Mouse (Mus musculus) forebrain, embryonic 11.5 days (tissue): ENCODE results near the gene Stx1a. TPM values are rescaled to one million over a fixed set of nuclear protein-coding genes. Genes with fewer than 3 reads are reported as not detected.

Source experiments
- ATAC-seq: fragments of 200-750 bp; cut with Nextera tagmentation; replicated peaks from 2 replicates; pipeline ENCODE4 v1.8.0; 2017; ENCODE audit warnings: moderate TSS enrichment; ENCODE audit not compliant: low FRiP score
- DNase-seq: peaks from one replicate; pipeline ENCODE4 v3.0.0-alpha.2; 2017; ENCODE audit warnings: low spot score
- H3K27ac ChIP-seq: fragments of 300-500 bp; sonication (generic); 2 replicates; pipeline ENCODE4 v1.5.1; 2014; ENCODE audit warnings: low read depth, low read length
- H3K27me3 ChIP-seq: fragments of 300-500 bp; sonication (generic); 2 replicates; pipeline ENCODE4 v1.6.1; 2014; ENCODE audit warnings: mild to moderate bottlenecking, low read length, mixed read lengths; ENCODE audit not compliant: control insufficient read depth, insufficient read depth
- H3K36me3 ChIP-seq: fragments of 300-500 bp; sonication (generic); 2 replicates; pipeline ENCODE4 v1.6.1; 2014; ENCODE audit warnings: mild to moderate bottlenecking, low read length, moderate library complexity, mixed read lengths; ENCODE audit not compliant: control insufficient read depth, insufficient read depth
- H3K4me1 ChIP-seq: fragments of 300-500 bp; sonication (generic); replicated peaks from 2 replicates; pipeline ENCODE4 v1.6.1; 2014; ENCODE audit warnings: low read length, mixed read lengths; ENCODE audit not compliant: control insufficient read depth, insufficient read depth
- H3K4me2 ChIP-seq: fragments of 300-500 bp; sonication (generic); 2 replicates; pipeline ENCODE4 v1.6.1; 2014; ENCODE audit warnings: low read depth, mild to moderate bottlenecking, low read length, moderate library complexity, mixed read lengths; ENCODE audit not compliant: severe bottlenecking
- H3K4me3 ChIP-seq: fragments of 300-500 bp; sonication (generic); 2 replicates; pipeline ENCODE4 v1.5.1; 2014; ENCODE audit warnings: low read depth, low read length
- H3K9ac ChIP-seq: fragments of 300-500 bp; sonication (generic); 2 replicates; pipeline ENCODE4 v1.6.1; 2014; ENCODE audit warnings: low read length
- H3K9me3 ChIP-seq: fragments of 300-500 bp; sonication (generic); 2 replicates; pipeline ENCODE4 v1.6.1; 2016; ENCODE audit warnings: low read length, mixed read lengths; ENCODE audit not compliant: control insufficient read depth
- WGBS: fragments of 180-500 bp; shearing (Covaris S2); extraction: QIAGEN DNeasy Blood & Tissue Kit; methylation state at CpG from one replicate; pipeline ENCODE4 v1.1.7; 2014; 5-methylcytosine and 5-hydroxymethylcytosine counted together
- polyA plus RNA-seq: library from polyadenylated mRNA; unstranded; fragments of >200 nt; fragmentation: Nextera tagmentation; extraction: Ambion mirVana; gene quantifications from 2 replicates; pipeline ENCODE4 v1.2.1, GENCODE M21; 2014

Gene Stx1a
- polyA plus RNA-seq, 1 experiment from 2014 or later = 11.2 TPM

- Histone ChIP-seq H3K27me3 (peaks cover 36% of the 10 kb centered on the region), H3K27ac (no peak overlapping the region), H3K4me3 (no peak overlapping the region), H3K4me1 (peaks cover 6% of the 10 kb centered on the region; the same call in 1 of the 2 replicates), H3K4me2 (no peak overlapping the region), H3K36me3 (no peaks in the 10 kb centered on the region), H3K9ac (no peak overlapping the region), H3K9me3 (no peaks in the 10 kb centered on the region)
- 55% methylated on average over 1 of the region's 1 CpGs for WGBS
- DNase-seq (no peak), ATAC-seq (no peak)
Observed at GRCm38 (mm10) chr5:134983111-134983510, 40.2 kb upstream of the Stx1a start.

- Histone ChIP-seq H3K9me3 (no peaks in the 10 kb centered on the region), H3K4me2 (no peak overlapping the region), H3K27me3 (peaks cover 36% of the 10 kb centered on the region), H3K36me3 (no peaks in the 10 kb centered on the region), H3K4me1 (peaks cover 6% of the 10 kb centered on the region; the same call in 1 of the 2 replicates), H3K4me3 (no peak overlapping the region), H3K9ac (no peak overlapping the region), H3K27ac (no peak overlapping the region)
- DNase-seq (no peak), ATAC-seq (no peak)
- WGBS = 13% methylated on average over 3 of the region's 3 CpGs
Observed at GRCm38 (mm10) chr5:134983771-134984170, 39.5 kb upstream of the Stx1a start.

GRCm38 (mm10) chr5:134985633-134986297 is 37.5 kb upstream of the Stx1a start, which contains the start of gene Cldn3:
TSS of gene Cldn3 (plus strand) at chr5:134986214.
- ATAC-seq (peak; percentile 56), DNase-seq (peak; percentile 59)
- Histone ChIP-seq H3K4me2 (peak within 1 kb of the TSS; percentile 31; the same call in 1 of the 2 replicates), H3K4me1 (peaks cover 6% of the 10 kb centered on the region; the same call in 1 of the 2 replicates), H3K4me3 (peak within 1 kb of the TSS; percentile 21), H3K36me3 (no peaks in the 10 kb centered on the region), H3K9me3 (no peaks in the 10 kb centered on the region), H3K27ac (no peak within 1 kb of the TSS), H3K27me3 (peaks cover 36% of the 10 kb centered on the region), H3K9ac (no peak within 1 kb of the TSS)
- 1% methylated on average over 25 of the region's 25 CpGs for WGBS

DNA sequence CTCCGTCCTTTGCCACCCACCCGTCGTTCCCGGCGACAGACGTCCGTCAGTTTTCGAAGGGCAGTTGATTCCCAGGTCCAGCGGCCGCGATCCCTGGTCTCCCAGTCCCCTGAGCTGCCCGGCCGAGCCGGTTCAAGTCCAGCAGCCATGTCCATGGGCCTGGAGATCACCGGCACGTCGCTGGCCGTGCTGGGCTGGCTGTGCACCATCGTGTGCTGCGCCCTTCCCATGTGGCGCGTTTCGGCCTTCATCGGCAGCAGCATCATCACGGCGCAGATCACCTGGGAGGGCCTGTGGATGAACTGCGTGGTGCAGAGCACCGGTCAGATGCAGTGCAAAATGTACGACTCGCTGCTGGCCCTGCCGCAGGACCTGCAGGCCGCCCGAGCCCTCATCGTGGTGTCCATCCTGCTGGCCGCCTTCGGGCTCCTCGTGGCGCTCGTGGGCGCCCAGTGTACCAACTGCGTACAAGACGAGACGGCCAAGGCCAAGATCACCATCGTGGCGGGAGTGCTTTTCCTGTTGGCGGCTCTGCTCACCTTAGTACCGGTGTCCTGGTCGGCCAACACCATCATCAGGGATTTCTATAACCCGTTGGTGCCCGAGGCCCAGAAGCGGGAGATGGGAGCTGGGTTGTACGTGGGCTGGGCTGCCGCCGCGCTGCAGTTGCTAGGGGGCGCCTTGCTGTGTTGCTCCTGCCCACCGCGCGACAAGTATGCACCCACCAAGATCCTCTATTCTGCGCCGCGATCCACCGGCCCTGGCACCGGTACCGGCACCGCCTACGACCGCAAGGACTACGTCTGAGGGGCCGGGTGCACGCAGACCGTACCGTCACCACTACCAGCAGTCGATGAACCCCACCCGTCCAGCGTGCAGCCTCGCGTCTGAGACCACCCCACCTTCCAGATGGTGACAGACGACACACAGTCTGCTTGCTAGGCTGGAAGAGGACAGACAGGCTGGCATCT is 36.7 kb upstream of the Stx1a start:
- H3K4me3 ChIP-seq = peak overlapping the region; percentile 21
- H3K9me3 ChIP-seq = no peaks in the 10 kb centered on the region
- H3K9ac ChIP-seq = no peak overlapping the region
- H3K4me1 ChIP-seq = peaks cover 6% of the 10 kb centered on the region; the same call in 1 of the 2 replicates
- ATAC-seq (peak; percentile 18; the same call in 1 of the 2 replicates), DNase-seq (peak; percentile 66)
- peaks cover 36% of the 10 kb centered on the region for H3K27me3 ChIP-seq
- H3K4me2 ChIP-seq = peak overlapping the region; percentile 31; the same call in 1 of the 2 replicates
- H3K36me3 ChIP-seq = no peaks in the 10 kb centered on the region
- no peak overlapping the region for H3K27ac ChIP-seq
- WGBS = 3% methylated on average over 79 of the region's 79 CpGs

DNA sequence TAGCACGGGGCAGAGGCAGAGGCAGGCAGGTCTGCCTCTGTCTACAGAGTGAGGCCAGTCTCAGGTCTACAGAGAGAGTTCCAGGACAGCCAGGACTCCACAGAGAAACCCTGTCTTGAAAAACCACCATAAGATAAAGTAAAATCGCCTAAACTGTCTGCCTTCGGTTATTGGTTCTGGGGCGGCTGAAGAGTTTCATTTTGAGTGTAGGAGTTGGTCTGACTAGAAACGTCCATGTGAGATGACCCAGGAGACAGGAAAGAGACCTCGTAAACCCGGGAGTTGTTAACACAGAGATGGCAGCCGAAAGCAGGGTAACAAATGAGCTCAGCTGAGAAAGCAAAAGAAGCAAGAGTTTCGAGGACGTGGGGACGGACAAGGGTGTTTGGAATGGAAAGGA is 34.1 kb upstream of the Stx1a start:
- 76% methylated on average over 11 of the region's 11 CpGs for WGBS
- ATAC-seq (no peak), DNase-seq (no peak)
- no peaks in the 10 kb centered on the region for H3K36me3 ChIP-seq
- no peak overlapping the region for H3K4me3 ChIP-seq
- no peak overlapping the region for H3K9ac ChIP-seq
- H3K9me3 ChIP-seq = no peaks in the 10 kb centered on the region
- H3K27ac ChIP-seq = no peak overlapping the region
- H3K27me3 ChIP-seq = peaks cover 36% of the 10 kb centered on the region
- H3K4me2 ChIP-seq = no peak overlapping the region
- 0 out of 2 replicates have a peak, but pooled peaks cover 3% of the 10 kb centered on the region for H3K4me1 ChIP-seq

DNA sequence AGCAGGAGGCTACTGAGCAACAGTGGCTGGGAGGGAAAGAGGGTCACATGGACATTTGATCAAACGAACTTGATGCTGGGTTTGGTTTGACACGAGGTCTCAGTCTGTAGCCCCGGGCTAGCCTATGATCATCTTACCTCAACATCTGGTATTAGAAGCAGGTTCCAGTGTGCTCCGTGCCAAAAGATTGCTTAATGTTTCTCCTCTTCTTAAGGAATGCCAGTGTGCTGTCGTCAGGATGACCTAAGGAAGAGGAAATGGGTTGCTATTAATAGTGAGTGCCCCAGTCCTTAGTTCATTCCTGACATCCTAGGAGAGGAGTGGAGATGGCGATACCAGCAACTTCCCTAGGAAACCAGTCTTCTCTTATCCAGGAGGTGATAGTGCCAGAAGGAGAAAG is 33.5 kb upstream of the Stx1a start:
- Histone ChIP-seq H3K4me1 (0 out of 2 replicates have a peak, but pooled peaks cover 3% of the 10 kb centered on the region), H3K9me3 (no peaks in the 10 kb centered on the region), H3K9ac (no peak overlapping the region), H3K4me3 (no peak overlapping the region), H3K4me2 (no peak overlapping the region), H3K27ac (no peak overlapping the region), H3K27me3 (peaks cover 33% of the 10 kb centered on the region), H3K36me3 (no peaks in the 10 kb centered on the region)
- no peak for DNase-seq
- 68% methylated on average over 6 of the region's 6 CpGs for WGBS
- no peak for ATAC-seq

GRCm38 (mm10) chr5:134992566-134992965 is 30.7 kb upstream of the Stx1a start:
- no peaks in the 10 kb centered on the region for H3K9me3 ChIP-seq
- H3K4me2 ChIP-seq = no peak overlapping the region
- no peak overlapping the region for H3K9ac ChIP-seq
- 87% methylated on average over 5 of the region's 5 CpGs for whole genome bisulfite sequencing
- H3K36me3 ChIP-seq = no peaks in the 10 kb centered on the region
- DNase-seq = no peak
- H3K4me3 ChIP-seq = no peak overlapping the region
- peaks cover 6% of the 10 kb centered on the region for H3K27me3 ChIP-seq
- ATAC-seq = no peak
- H3K27ac ChIP-seq = no peak overlapping the region
- H3K4me1 ChIP-seq = no peaks in the 10 kb centered on the region

- ATAC-seq (no peak), DNase-seq (no peak)
- no peak overlapping the region for H3K9ac ChIP-seq
- H3K9me3 ChIP-seq = no peaks in the 10 kb centered on the region
- H3K4me2 ChIP-seq = no peak overlapping the region
- no peak overlapping the region for H3K4me3 ChIP-seq
- H3K27me3 ChIP-seq = no peaks in the 10 kb centered on the region
- H3K27ac ChIP-seq = no peak overlapping the region
- no peaks in the 10 kb centered on the region for H3K36me3 ChIP-seq
- peaks cover 5% of the 10 kb centered on the region; the same call in 1 of the 2 replicates for H3K4me1 ChIP-seq
- WGBS = 77% methylated on average over 6 of the region's 6 CpGs
Observed at GRCm38 (mm10) chr5:134998359-134998758, 24.9 kb upstream of the Stx1a start.
